Mouse (Mus musculus) liver, adult 2 months (tissue): ENCODE data around the gene Bcdin3d.

Experiments
- CTCF ChIP-seq: fragments of 200-500 bp; IDR thresholded peaks from 2 replicates; pipeline ENCODE4 v1.5.1; 2011; ENCODE audit warnings: low read depth, low read length, control low read depth
- POLR2A ChIP-seq: fragments of 200-500 bp; IDR thresholded peaks from 2 replicates; pipeline ENCODE4 v1.6.1; 2011; ENCODE audit warnings: low read length, control low read depth; ENCODE audit not compliant: insufficient read depth; ENCODE audit errors: extremely low read depth

DNA sequence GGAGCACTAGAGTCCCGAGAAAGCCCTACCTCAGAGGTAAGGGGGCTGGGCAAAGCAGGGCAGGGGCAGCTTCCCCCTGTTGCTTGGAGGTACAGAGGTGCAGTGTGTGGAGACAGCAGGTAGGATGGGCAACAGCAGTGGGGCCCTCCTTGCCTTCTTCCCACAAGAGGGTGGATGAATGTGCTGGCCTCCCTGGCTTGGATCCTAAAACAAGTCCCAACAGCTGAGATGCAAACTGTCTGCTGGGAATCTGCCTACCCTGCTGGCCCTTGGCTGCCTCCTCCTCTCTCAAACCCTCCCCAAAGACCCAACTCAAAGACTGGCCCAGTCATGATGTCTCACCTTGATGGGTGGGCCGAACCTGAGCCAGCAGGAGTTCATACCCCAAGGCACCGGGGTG is 19.1 kb downstream of the Bcdin3d start:
- TF ChIP-seq CTCF = no peak
- no peak for TF ChIP-seq POLR2A
